Mouse (Mus musculus): ENCODE results near the gene Crb3.

The Crb3 gene

DNA sequence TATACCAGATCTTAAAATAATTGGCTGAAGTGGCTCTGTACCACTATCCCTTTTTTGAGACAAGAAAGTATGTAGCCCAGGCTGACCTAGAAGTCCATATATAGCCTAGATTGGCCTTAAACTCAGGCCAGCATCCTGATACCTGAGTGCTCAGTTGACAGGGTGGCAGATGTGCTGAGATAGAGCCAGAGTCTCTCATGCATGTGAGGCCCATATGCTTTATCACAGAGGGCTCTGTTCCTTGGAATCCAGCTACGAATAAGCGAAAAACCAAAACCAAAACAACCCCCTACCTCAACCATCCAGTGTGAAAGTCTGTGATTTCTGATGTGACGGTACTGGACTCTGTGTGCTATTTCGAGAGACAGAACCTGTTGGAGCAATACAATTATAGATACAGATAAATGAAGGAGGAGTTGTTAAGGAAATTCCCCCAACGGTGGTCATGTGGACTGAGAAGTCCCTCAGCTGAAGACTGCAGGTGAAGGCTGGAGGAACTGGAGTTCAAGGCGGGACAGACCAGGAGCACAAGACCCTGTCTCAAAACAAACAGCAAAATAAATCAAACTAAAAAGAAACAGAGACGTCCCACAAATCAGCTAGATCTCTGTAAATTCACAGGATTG, 49.2 kb downstream of the Crb3 start:
- no peak for DNase-seq

DNA sequence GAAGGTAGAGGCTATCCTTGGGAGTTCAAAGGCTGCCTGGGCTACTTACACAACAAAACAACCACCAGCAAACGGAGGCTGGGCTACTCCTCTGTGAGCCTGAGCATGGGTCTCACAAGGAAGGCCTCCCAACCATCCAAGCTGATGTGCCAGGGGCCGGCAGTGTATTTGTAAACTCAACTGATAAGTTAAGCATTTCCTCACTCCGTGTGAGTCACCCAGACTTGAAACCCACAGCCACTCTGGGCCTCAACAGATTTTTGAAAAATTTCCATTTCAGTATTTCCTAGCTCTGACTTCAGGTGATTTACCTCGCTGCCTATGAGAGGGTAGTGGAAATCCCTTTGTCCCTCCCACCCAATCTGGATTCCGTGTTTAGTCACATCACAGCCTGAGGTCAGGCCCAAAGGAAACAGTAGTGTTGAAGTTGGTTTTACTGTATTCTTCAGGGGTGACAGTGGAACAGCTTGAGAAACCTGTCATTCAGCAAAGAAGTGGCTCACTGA, 49.8 kb downstream of the Crb3 start:
- no peak for DNase-seq

DNA sequence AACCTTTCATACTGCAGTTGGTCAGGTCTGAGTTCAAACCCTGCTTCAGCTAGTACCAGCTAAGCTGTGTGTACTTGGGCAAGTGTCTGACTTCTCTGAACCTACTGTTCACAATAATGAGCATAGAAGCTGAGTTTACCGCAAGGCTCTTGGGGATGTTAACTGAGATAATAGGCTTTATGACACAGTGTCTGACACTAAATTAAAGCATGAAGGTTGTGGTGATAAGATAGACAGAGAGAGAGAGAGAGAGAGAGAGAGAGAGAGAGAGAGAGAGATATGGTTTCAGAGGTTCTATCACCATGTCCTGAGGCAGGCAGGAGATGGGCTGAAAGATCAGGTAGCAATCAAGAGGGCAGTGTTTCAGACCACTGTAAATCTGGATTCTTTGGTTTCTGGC, 51.1 kb downstream of the Crb3 start:
- no peak for DNase-seq

DNA sequence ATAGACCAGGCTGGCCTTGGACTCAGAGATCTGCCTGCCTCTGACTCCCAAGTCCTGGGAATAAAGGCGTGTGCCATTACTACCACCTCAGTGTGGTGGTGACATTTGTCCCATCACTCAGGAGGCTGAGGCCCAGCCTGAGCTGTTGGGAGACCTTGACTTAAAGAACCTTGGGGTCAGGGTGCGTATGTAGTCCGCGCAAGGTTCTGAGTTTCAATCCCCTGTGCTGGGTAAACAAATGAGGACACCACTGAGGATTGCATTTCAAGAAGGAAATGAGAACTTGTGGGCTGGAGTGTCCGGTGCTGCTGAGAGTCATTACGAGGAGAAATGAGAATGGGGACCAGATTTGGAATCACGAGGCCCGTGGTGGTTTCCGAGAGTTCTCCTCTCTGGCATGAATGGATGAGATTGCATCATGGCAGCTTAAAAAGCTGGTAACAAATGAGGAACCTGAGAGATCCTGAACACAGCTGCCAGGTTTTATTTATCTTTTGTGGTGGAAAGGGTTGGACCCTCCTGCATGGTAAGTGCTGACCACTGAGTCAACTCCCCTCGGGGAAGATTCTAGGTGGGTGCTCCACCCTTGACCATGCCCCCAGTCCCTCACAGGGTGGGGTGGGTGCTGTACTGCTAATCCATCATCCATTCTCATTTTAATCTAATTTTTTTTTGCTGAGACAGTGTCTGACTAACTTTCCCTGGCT, 54.0 kb downstream of the Crb3 start:
- DNase-seq, result peak; percentile 53

All from layer of hippocampus, adult 9-11 months (tissue).